Mouse (Mus musculus): ENCODE data around the gene Fbxw26. TPM values are rescaled to one million over a fixed set of nuclear protein-coding genes. Genes with fewer than 3 reads are reported as not detected.
"Not testable (repeated sequence)": the region's sequence is repeated elsewhere in the genome, so short reads cannot be mapped to it uniquely, and the experiment has no call there.

Gene Fbxw26
- polyA plus RNA-seq (2012; ENCODE audit: insufficient read depth, insufficient read length, missing spikeins) = not detected in 2 replicates

DNA sequence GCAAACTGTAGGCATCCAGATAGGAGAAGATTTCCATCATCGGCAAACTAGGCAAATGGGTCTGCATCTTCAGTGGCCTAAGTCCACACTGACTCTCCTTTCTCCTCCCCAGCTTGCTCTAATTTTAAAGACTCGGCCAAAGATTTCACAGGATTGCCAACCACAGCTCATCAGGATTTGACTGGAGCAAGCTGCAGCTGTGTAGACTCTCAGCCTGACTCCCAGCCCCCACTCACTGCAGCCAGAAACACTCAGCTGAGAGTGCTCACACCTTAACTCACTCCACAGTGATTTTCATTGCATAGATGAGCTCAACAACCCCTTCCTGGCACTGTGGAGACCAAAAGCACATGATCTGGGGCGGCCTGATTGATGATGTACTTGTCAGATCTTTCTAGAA, at the start of gene Fbxw26:
Gene Fbxw26 (minus strand): TSS at position 101 of the 400 bp plus-strand sequence.
- H3K4me3 ChIP-seq (ENCODE audit: insufficient read depth, low read depth, low read length); H3K27ac ChIP-seq (replicated peaks; ENCODE audit: low read depth, low read length); H3K4me1 ChIP-seq (ENCODE audit: control insufficient read depth, insufficient read depth, insufficient read length, low read length): not testable (repeated sequence)

DNA sequence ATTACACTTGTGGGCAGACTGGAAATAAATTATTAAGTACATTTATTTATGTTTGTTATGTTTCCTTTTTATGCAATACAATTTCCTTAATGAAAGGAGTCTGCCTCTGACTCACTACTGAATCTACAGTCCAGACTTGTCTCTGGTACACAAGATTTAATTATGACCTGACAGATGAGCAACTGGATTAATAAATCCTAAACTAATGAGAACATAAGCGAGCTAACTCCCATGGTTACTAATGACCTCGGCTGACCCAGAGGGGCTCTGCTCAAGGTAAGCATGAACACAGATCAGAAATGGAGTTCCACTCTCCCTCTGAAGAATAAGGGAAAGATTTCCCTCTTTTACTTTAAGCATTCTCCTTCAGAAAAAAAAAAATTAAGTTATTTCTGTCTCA, 49.3 kb upstream of the Fbxw26 start:
- Histone ChIP-seq H3K4me1 (ENCODE audit: control insufficient read depth, insufficient read depth, insufficient read length, low read length) (no peaks in the 10 kb centered on the region), H3K4me3 (ENCODE audit: insufficient read depth, low read depth, low read length) (no peak overlapping the region), H3K27ac (replicated peaks; ENCODE audit: low read depth, low read length) (no peak overlapping the region)

- H3K27ac ChIP-seq (replicated peaks; ENCODE audit: low read depth, low read length); H3K4me3 ChIP-seq (ENCODE audit: insufficient read depth, low read depth, low read length); H3K4me1 ChIP-seq (ENCODE audit: control insufficient read depth, insufficient read depth, insufficient read length, low read length): not testable (repeated sequence)
Observed at GRCm38 (mm10) chr9:109790570-109790969, 44.7 kb upstream of the Fbxw26 start, which contains the start of gene Fbxw27. Gene Fbxw27, minus strand, starts transcription at chr9:109790670.

GRCm38 (mm10) chr9:109766841-109767240, 21.0 kb upstream of the Fbxw26 start:
- not testable (repeated sequence) for H3K4me1 ChIP-seq (ENCODE audit: control insufficient read depth, insufficient read depth, insufficient read length, low read length); H3K4me3 ChIP-seq (ENCODE audit: insufficient read depth, low read depth, low read length); H3K27ac ChIP-seq (replicated peaks; ENCODE audit: low read depth, low read length)

GRCm38 (mm10) chr9:109702600-109702999, 43.3 kb downstream of the Fbxw26 start, which contains the start of gene Fbxw18:
Gene Fbxw18, minus strand, starts transcription at chr9:109702700.
- H3K4me3 ChIP-seq (ENCODE audit: insufficient read depth, low read depth, low read length); H3K4me1 ChIP-seq (ENCODE audit: control insufficient read depth, insufficient read depth, insufficient read length, low read length); H3K27ac ChIP-seq (replicated peaks; ENCODE audit: low read depth, low read length): not testable (repeated sequence)

GRCm38 (mm10) chr9:109685299-109685698, 60.6 kb downstream of the Fbxw26 start:
- Histone ChIP-seq H3K27ac (replicated peaks; ENCODE audit: low read depth, low read length) (no peak overlapping the region), H3K4me3 (ENCODE audit: insufficient read depth, low read depth, low read length) (no peak overlapping the region), H3K4me1 (ENCODE audit: control insufficient read depth, insufficient read depth, insufficient read length, low read length) (no peaks in the 10 kb centered on the region)

Other genes starting within 250 kb of the Fbxw26 start
- gene Fbxw15, start 177.8 kb downstream of the Fbxw26 start, polyA plus RNA-seq (2012; ENCODE audit: insufficient read depth, insufficient read length, missing spikeins) = not detected in 2 replicates
- gene Fbxw24, start 120.0 kb downstream of the Fbxw26 start, polyA plus RNA-seq (2012; ENCODE audit: insufficient read depth, insufficient read length, missing spikeins) = not detected in 2 replicates
- gene Fbxw25, start 81.4 kb downstream of the Fbxw26 start, polyA plus RNA-seq (2012; ENCODE audit: insufficient read depth, insufficient read length, missing spikeins) = not detected in 2 replicates
- gene Fbxw18, start 43.4 kb downstream of the Fbxw26 start, polyA plus RNA-seq (2012; ENCODE audit: insufficient read depth, insufficient read length, missing spikeins) = not detected in 2 replicates
- not detected in 2 replicates for gene Fbxw27, start 44.6 kb upstream of the Fbxw26 start, polyA plus RNA-seq (2012; ENCODE audit: insufficient read depth, insufficient read length, missing spikeins)
- gene Spink8, start 66.2 kb upstream of the Fbxw26 start, polyA plus RNA-seq (2012; ENCODE audit: insufficient read depth, insufficient read length, missing spikeins) = not detected in 2 replicates
- gene Nme6, start 86.7 kb upstream of the Fbxw26 start, polyA plus RNA-seq (2012; ENCODE audit: insufficient read depth, insufficient read length, missing spikeins) = 11.3 and 12.8 TPM in 2 replicates
- gene Camp, start 103.5 kb upstream of the Fbxw26 start, polyA plus RNA-seq (2012; ENCODE audit: insufficient read depth, insufficient read length, missing spikeins) = not detected in 2 replicates
- gene Cdc25a, start 129.5 kb upstream of the Fbxw26 start, polyA plus RNA-seq (2012; ENCODE audit: insufficient read depth, insufficient read length, missing spikeins) = 1.7 and 4.0 TPM in 2 replicates
- gene Map4, start 185.4 kb upstream of the Fbxw26 start, polyA plus RNA-seq (2012; ENCODE audit: insufficient read depth, insufficient read length, missing spikeins) = 34.0 and 36.5 TPM in 2 replicates

Measured in brown adipose tissue, adult 24 weeks (tissue).